Mouse (Mus musculus): ENCODE measurements around the gene Cyp2d34. TPM values are rescaled to one million over a fixed set of nuclear protein-coding genes. Genes with fewer than 3 reads are reported as not detected.

The Cyp2d34 gene
- polyA plus RNA-seq (2012; rRNA removed), result not detected in 2 replicates

GRCm38 (mm10) chr15:82620531-82621202, at the start of gene Cyp2d34:
TSS of gene Cyp2d34 (minus strand) at chr15:82620946.

Other genes starting within 250 kb of the Cyp2d34 start
- gene Cyp2d22, start 240.7 kb downstream of the Cyp2d34 start, polyA plus RNA-seq (2012; rRNA removed), result 71.5 and 79.2 TPM in 2 replicates
- not detected in 2 replicates for gene Cyp2d11, start 226.9 kb downstream of the Cyp2d34 start, polyA plus RNA-seq (2012; rRNA removed)
- gene Cyp2d10, start 213.8 kb downstream of the Cyp2d34 start, polyA plus RNA-seq (2012; rRNA removed), result 0.24 and 1.1 TPM in 2 replicates
- gene Cyp2d9, start 187.5 kb downstream of the Cyp2d34 start, polyA plus RNA-seq (2012; rRNA removed), result 0.08 TPM in 1 of 2 replicates, not detected in the other
- gene Cyp2d12, start 65.9 kb downstream of the Cyp2d34 start, polyA plus RNA-seq (2012; rRNA removed), result 0.07 and 0.28 TPM in 2 replicates
- gene Cyp2d40, start 143.2 kb upstream of the Cyp2d34 start, polyA plus RNA-seq (2012; rRNA removed), result 0.31 TPM in 1 of 2 replicates, not detected in the other
- gene Cyp2d26, start 173.3 kb upstream of the Cyp2d34 start, polyA plus RNA-seq (2012; rRNA removed), result 0.44 and 1.2 TPM in 2 replicates

Data from ovary, adult 2 months (tissue).